Mouse (Mus musculus) forebrain, embryonic 13.5 days (tissue): Measurements from ENCODE around the gene Gm28635. TPM values are rescaled to one million over a fixed set of nuclear protein-coding genes. Genes with fewer than 3 reads are reported as not detected.
A peak's percentile ranks its signal among the peaks of the same experiment; 100 is the strongest.

Experiments used
- ATAC-seq: fragments of 200-750 bp; cut with Nextera tagmentation; 2 replicates; pipeline ENCODE4 v1.8.0; 2017
- H3K27ac ChIP-seq: fragments of 300-500 bp; sonication (generic); 2 replicates; pipeline ENCODE4 v1.5.1; 2015; ENCODE audit warnings: inconsistent platforms, mild to moderate bottlenecking, moderate library complexity
- H3K27me3 ChIP-seq: fragments of 300-500 bp; sonication (generic); 2 replicates; pipeline ENCODE4 v1.6.1; 2015; ENCODE audit warnings: mild to moderate bottlenecking, inconsistent platforms
- H3K36me3 ChIP-seq: fragments of 300-500 bp; sonication (generic); 2 replicates; pipeline ENCODE4 v1.6.1; 2015; ENCODE audit warnings: mild to moderate bottlenecking, inconsistent platforms; ENCODE audit not compliant: poor library complexity, severe bottlenecking
- H3K4me1 ChIP-seq: fragments of 300-500 bp; sonication (generic); 2 replicates; pipeline ENCODE4 v1.6.1; 2015; ENCODE audit warnings: inconsistent platforms
- H3K4me2 ChIP-seq: fragments of 300-500 bp; sonication (generic); 2 replicates; pipeline ENCODE4 v1.6.1; 2015; ENCODE audit warnings: inconsistent platforms, mild to moderate bottlenecking, moderate library complexity
- H3K4me3 ChIP-seq: fragments of 300-500 bp; sonication (generic); 2 replicates; pipeline ENCODE4 v1.5.1; 2015; ENCODE audit warnings: mild to moderate bottlenecking, inconsistent platforms
- H3K9ac ChIP-seq: fragments of 300-500 bp; sonication (generic); 2 replicates; pipeline ENCODE4 v1.6.1; 2015; ENCODE audit warnings: mild to moderate bottlenecking, inconsistent platforms
- H3K9me3 ChIP-seq: fragments of 300-500 bp; sonication (generic); replicated peaks from 2 replicates; pipeline ENCODE4 v1.6.1; 2016; ENCODE audit warnings: inconsistent platforms
- WGBS: fragments of 180-500 bp; shearing (Covaris S2); methylation state at CpG from one replicate; pipeline ENCODE4 v1.1.7; 2015; 5-methylcytosine and 5-hydroxymethylcytosine counted together
- polyA plus RNA-seq: library from polyadenylated mRNA; unstranded; fragments of >200 nt; fragmentation: Nextera tagmentation; extraction: Ambion mirVana; gene quantifications from 2 replicates; pipeline ENCODE4 v1.2.1, GENCODE M21; 2015

Gm28635 gene
- polyA plus RNA-seq, 1 experiment from 2014 or later = not detected

DNA sequence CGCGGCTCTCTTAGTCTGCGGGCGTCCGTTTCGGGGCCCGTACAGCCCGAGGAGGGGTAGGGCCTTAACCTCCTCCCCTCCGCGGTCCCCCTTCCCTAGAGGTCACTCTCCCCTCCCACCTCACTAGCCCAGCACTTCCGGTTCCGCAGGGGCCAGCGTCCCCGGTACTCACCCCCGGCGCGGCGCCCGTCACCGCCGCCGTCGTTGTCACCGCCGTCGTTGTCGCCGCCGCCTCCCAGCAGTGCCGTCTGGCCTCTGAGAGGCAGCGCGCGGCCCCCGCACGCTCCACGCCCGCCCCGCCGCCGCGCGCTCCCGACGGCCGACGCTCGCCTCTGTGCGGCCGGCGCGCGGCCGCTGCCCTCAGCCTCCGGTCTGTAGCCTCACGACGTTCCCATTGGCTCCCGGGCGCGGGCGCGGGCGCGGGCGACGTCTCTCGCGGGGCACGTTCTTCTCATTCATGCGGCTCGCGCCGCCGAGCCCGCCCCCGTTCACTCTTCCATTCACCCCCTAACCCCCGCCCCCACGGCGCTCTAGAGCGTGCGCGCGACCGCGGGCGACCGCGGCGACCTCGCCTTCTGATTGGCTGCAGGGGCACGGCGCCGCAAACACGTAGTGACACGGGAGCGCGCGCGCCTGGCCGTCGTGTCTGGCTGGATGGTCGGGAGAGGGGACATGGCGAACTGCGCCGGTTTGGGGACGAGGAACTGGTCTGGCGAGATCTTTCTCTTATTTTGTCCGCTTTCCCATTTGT is 37.1 kb upstream of the Gm28635 start, which contains the start of gene Zdhhc5:
TSS of gene Zdhhc5 (minus strand) at position 370 of the 751 bp plus-strand sequence.
- Histone ChIP-seq H3K4me1 (peaks cover 29% of the 10 kb centered on the region), H3K4me3 (peak within 1 kb of the TSS; percentile 96), H3K27ac (peak within 1 kb of the TSS; percentile 96), H3K27me3 (no peaks in the 10 kb centered on the region), H3K9ac (peak within 1 kb of the TSS; percentile 97), H3K9me3 (no peaks in the 10 kb centered on the region), H3K36me3 (peaks cover 11% of the 10 kb centered on the region), H3K4me2 (peak within 1 kb of the TSS; percentile 82)
- peak; percentile 97 for ATAC-seq
- under 1% methylated on average over 88 of the region's 107 CpGs for WGBS

DNA sequence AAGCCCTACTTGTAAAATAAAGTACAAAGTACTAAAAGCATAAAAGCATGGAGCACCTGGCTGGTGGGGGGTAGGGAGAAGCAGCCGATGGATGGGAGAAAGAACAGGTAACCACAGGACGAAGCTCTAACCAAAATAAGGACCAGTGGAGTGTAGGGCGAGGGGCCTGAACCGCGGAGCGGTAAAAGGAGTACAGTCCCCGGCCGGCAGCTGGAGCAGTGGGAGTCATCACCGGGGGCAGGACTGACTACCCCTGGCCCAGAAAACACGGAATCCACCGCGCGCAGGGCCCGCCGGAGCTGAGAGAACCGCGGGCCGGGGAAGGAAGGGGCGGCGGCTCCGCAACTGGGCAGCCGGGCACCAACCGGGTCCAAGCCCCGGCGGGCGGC is 36.6 kb upstream of the Gm28635 start:
- Histone ChIP-seq H3K27me3 (no peaks in the 10 kb centered on the region), H3K9me3 (no peaks in the 10 kb centered on the region), H3K4me1 (peaks cover 32% of the 10 kb centered on the region), H3K4me2 (peak overlapping the region; percentile 80), H3K27ac (peak overlapping the region; percentile 96), H3K36me3 (peaks cover 15% of the 10 kb centered on the region), H3K9ac (peak overlapping the region; percentile 97), H3K4me3 (peak overlapping the region; percentile 96)
- no peak; the same call in 1 of the 2 replicates for ATAC-seq
- 0% methylated on average over 12 of the region's 26 CpGs for WGBS

DNA sequence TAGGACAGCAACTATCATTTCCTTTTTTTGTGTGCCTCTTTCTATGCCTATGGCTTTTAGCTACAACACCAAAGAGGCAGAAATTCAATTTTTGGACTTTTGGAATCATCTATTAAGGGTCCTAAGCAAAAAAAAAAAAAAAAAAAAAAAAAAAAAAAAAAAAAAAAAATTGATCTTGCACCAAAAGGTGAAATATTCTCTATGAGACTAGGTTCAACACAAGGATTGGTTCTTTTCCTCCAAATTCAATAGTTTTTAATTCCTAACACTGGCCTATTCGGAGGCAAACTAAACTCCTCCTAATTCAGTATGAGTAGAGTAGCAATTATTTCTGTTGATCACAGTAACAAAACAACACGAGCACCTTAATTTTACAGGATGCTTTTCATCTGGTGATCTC is 34.1 kb upstream of the Gm28635 start:
- H3K36me3 ChIP-seq = peaks cover 37% of the 10 kb centered on the region
- peaks cover 57% of the 10 kb centered on the region for H3K4me1 ChIP-seq
- H3K4me3 ChIP-seq = no peak overlapping the region
- 85% methylated on average over 2 of the region's 2 CpGs for WGBS
- no peaks in the 10 kb centered on the region for H3K9me3 ChIP-seq
- no peak overlapping the region for H3K9ac ChIP-seq
- H3K4me2 ChIP-seq = no peak overlapping the region
- H3K27me3 ChIP-seq = no peaks in the 10 kb centered on the region
- no peak for ATAC-seq
- H3K27ac ChIP-seq = no peak overlapping the region

DNA sequence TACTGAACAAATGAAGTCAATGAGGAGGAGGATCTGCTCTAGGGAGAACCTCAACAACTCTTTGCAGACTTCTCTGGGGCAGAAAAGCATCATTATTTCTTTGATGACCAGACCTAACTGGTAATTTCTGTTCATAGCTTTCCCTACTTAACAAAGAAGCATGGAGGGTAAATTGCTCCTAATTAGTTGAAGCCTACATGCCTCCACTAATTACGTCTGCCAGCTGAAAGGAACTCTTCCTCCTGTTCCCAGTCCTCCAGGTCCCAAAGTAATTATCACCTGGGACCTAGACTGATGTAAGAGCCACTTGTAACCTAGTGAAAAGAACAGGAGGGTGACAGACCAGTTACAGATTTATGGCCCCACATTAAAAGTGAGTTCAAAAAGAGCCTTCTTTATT is 29.7 kb upstream of the Gm28635 start:
- Histone ChIP-seq H3K4me2 (0 out of 2 replicates have a peak overlapping the region, but pooled peaks have one; percentile 5), H3K27me3 (no peaks in the 10 kb centered on the region), H3K9me3 (no peaks in the 10 kb centered on the region), H3K9ac (no peak overlapping the region), H3K4me1 (peaks cover 38% of the 10 kb centered on the region), H3K36me3 (peaks cover 56% of the 10 kb centered on the region), H3K27ac (no peak overlapping the region), H3K4me3 (no peak overlapping the region)
- 23% methylated on average over 1 of the region's 1 CpGs for WGBS
- no peak for ATAC-seq

DNA sequence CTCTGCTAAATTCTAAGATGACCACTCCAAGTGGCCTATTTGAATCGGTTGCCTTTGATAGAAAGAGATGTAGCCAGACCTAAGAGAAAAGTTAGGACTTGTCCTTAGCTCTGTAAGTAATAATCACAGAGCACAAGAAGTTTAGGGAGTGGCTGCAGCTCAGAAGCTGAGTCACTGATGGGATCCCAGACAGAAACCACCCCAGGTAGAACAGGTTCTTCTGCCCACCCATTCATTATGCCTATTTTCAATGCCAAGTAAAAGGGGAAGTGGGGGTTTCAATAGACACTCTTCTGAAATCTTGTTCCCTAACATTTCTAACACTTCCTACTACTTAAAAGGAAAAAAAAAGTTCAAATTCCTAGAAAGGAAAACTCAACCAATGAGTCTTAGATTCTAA is 27.5 kb upstream of the Gm28635 start:
- Histone ChIP-seq H3K9me3 (no peaks in the 10 kb centered on the region), H3K27ac (no peak overlapping the region), H3K9ac (no peak overlapping the region), H3K4me1 (peaks cover 32% of the 10 kb centered on the region), H3K4me2 (no peak overlapping the region), H3K4me3 (no peak overlapping the region), H3K36me3 (peaks cover 59% of the 10 kb centered on the region), H3K27me3 (no peaks in the 10 kb centered on the region)
- no peak for ATAC-seq
- 97% methylated on average over 1 of the region's 1 CpGs for WGBS

DNA sequence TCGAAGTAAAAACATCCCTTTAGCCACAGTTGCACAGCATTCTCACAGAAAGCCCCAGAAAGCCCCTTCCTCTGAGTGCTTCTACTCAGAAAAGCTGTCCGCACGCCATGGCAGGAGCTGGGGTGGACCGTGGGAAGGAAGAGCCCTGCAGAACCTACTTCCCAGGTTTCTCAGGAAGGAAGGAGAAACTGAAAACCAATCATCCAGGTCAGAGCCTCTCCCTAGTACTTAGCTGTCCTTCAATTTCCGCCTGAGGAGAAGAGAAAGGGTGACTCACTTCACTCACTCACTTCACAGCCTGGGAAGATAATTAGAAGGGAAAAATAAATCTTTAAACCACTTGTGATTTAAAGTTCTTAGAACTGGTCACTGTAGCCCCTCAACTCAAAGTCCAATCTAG is 26.5 kb upstream of the Gm28635 start:
- Histone ChIP-seq H3K4me3 (no peak overlapping the region), H3K4me2 (no peak overlapping the region), H3K27ac (no peak overlapping the region), H3K36me3 (peaks cover 53% of the 10 kb centered on the region), H3K9ac (0 out of 2 replicates have a peak overlapping the region, but pooled peaks have one; percentile 12), H3K4me1 (peaks cover 25% of the 10 kb centered on the region), H3K27me3 (no peaks in the 10 kb centered on the region), H3K9me3 (no peaks in the 10 kb centered on the region)
- no peak for ATAC-seq
- WGBS = 68% methylated on average over 5 of the region's 5 CpGs

DNA sequence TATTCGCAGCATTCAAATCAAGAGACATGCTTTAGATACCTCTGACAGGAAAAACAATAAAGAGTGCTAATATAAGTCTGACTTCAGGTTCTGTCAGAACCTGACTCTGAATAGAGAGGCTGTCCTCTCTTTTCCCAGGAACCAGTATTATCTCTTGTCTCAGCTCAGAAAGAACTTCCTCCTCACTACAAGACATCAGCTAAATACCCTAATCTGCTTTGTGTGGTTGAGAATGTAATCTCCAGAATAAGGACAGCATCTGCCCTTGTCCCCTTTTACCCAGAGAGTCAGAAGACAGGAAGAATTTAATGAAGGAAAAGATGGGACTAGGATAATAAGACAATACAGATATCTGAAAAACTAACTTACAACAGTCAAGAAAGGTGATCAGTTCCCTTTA is 25.7 kb upstream of the Gm28635 start:
- Histone ChIP-seq H3K27me3 (no peaks in the 10 kb centered on the region), H3K9ac (no peak overlapping the region), H3K9me3 (no peaks in the 10 kb centered on the region), H3K4me2 (no peak overlapping the region), H3K27ac (no peak overlapping the region), H3K36me3 (peaks cover 49% of the 10 kb centered on the region), H3K4me1 (peaks cover 17% of the 10 kb centered on the region), H3K4me3 (no peak overlapping the region)
- no peak for ATAC-seq
- 89% methylated on average over 1 of the region's 1 CpGs for WGBS

DNA sequence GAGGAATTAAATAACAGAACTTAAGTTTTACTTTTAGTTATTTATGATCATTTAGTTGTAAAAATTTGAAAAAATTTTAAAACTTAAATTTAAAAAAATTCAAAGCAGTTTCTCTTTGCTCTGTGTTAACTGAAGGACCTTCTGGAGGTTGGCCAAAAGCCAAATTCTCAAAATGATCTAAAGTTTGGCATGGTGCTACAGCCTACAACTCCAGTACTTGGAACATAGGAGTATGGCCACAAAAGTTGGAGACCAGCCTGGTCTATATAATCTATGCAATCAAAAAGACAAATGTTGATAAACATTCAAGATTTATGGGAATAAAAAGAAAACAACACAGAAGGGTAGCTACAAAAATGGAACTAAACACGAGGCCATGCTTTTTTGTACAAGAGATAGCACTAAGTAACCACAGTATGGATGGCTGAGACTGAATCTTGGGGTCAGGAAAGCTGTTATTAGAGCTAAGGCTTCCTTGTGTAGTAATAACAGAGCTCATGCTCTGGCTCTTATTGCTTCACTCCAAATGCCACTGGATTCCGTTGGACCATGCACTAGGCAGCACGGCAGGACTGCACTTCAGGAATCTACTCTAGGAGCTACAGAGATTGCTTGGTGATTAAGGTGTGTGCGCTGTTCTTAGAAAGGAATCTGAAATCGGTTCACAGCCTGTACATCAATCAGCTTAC is 17.3 kb upstream of the Gm28635 start:
- Histone ChIP-seq H3K4me3 (no peak overlapping the region), H3K36me3 (peaks cover 66% of the 10 kb centered on the region), H3K4me1 (no peaks in the 10 kb centered on the region), H3K9me3 (no peaks in the 10 kb centered on the region), H3K27me3 (no peaks in the 10 kb centered on the region), H3K4me2 (no peak overlapping the region), H3K9ac (no peak overlapping the region), H3K27ac (no peak overlapping the region)
- ATAC-seq = no peak; the same call in 1 of the 2 replicates
- 94% methylated on average over 5 of the region's 5 CpGs for WGBS

DNA sequence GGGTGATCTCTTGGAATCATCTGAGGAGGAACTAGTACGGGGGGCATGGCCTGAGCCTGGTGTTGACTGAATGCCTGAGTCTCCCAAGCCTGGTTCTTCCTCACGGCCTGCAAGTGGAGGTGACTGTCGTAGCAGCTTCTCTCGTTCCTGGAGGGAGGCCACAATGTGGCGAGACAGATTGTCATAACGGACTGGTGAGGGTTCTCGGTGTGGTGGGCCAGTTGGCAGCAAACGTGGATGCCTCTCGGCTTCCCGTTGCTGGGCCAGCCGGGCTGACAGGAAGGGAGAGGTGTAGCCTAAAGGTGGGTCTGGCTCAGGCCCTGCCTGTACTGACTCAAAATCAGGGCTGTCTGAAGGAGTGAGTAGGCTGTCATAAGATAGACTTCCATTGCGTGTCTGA is 12.2 kb upstream of the Gm28635 start:
- H3K27me3 ChIP-seq = no peaks in the 10 kb centered on the region
- H3K9me3 ChIP-seq = no peaks in the 10 kb centered on the region
- 92% methylated on average over 12 of the region's 12 CpGs for WGBS
- no peak overlapping the region for H3K4me2 ChIP-seq
- no peak overlapping the region for H3K4me3 ChIP-seq
- no peak overlapping the region for H3K27ac ChIP-seq
- H3K9ac ChIP-seq = no peak overlapping the region
- no peaks in the 10 kb centered on the region for H3K4me1 ChIP-seq
- peak; percentile 23; the same call in 1 of the 2 replicates for ATAC-seq
- peaks cover 91% of the 10 kb centered on the region for H3K36me3 ChIP-seq

DNA sequence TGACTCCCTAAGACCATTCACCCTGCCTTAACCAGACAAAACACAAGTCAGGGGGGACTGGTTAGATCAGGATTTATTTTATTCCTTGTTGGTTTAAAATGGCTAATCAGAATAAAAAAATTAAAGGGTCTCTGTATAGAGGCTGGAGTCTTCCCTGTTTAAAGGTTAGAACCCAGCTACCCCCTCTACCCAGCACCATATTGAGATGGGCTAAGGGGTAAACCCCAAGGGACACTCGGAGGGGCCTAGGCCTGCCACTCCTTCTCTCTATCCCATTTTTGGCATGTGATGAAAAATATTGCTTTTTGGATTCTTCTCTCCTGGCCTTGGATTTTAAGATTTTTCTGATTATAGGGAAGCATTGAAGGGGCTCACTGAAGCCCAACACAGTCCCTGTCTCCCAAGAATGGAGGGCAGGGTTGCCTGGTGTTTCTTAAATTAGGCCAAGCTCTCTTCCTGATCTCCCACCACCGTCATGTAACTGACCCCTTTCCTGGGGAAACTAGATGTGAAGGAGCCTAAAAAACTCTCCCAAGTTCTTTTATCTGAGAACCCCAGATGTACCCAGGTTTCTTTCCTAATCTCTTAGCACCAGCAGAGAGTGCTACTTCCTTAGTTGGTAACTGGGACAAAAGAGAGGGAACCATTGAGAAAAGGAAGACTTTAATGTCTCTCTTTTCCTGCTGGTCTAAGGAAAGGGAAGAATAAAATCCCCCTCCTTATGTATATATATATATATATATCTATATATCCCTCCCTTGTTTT is 10.4 kb upstream of the Gm28635 start:
- H3K36me3 ChIP-seq = peaks cover 88% of the 10 kb centered on the region
- no peak overlapping the region for H3K4me3 ChIP-seq
- no peaks in the 10 kb centered on the region for H3K27me3 ChIP-seq
- no peak overlapping the region for H3K9ac ChIP-seq
- no peaks in the 10 kb centered on the region for H3K9me3 ChIP-seq
- ATAC-seq = no peak
- 83% methylated on average over 2 of the region's 2 CpGs for WGBS
- no peak overlapping the region for H3K4me2 ChIP-seq
- H3K27ac ChIP-seq = no peak overlapping the region
- no peaks in the 10 kb centered on the region for H3K4me1 ChIP-seq

DNA sequence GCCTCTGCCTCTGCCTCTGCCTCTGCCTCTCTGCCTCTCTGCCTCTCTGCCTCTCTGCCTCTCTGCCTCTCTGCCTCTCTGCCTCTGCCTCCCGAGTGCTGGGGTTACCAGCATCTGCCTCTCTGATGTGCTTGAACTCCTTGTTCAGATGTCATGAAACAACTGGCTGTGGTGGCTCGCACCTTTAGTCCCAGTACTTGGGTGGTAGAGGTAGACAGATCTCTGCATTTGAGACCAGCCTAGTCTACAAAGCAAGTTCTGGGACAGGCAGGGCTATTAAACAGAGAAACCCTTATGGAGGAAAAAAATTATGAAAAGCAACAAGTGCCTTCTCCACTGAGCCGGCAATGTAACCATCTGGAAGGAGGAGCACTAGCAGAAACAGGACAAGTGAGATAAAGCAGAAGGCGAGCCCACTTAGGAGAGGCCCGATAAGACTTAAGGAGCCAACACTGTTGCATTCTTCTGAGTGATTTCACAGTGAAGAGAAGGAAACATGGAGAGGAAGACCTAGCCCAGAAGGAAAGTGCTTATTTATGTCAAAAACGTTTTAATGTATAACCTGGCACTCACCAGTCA is 4.9 kb upstream of the Gm28635 start:
- H3K9me3 ChIP-seq = no peaks in the 10 kb centered on the region
- no peak overlapping the region for H3K27ac ChIP-seq
- ATAC-seq = no peak
- H3K36me3 ChIP-seq = peaks cover 46% of the 10 kb centered on the region
- H3K4me3 ChIP-seq = no peak overlapping the region
- H3K4me1 ChIP-seq = peaks cover 10% of the 10 kb centered on the region
- H3K4me2 ChIP-seq = no peak overlapping the region
- 83% methylated on average over 6 of the region's 6 CpGs for WGBS
- no peaks in the 10 kb centered on the region for H3K27me3 ChIP-seq
- no peak overlapping the region for H3K9ac ChIP-seq
